Mouse (Mus musculus): ENCODE data around the gene Parm1.

Parm1 gene

DNA sequence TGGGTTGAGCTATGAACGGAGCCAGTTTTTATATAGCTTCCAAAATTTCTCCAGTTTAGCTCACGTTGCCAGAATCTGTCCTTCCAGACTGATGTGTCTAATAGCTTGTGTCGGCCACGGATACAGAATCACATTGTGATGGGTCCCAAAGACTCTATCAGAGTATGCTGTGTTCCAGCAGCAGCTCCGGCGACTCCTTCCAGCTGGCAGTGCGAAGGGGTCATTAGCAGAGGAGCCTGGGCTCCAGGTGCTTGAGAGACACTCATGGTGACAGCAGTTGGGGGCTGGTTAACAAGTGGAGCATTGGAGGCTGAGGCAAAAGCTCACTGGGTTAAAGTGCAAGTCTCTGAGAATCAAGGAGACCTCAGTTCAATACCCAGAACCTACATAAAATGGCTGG lies 61.5 kb downstream of the Parm1 start:
- DNase-seq (ENCODE audit: low spot score): no peak

DNA sequence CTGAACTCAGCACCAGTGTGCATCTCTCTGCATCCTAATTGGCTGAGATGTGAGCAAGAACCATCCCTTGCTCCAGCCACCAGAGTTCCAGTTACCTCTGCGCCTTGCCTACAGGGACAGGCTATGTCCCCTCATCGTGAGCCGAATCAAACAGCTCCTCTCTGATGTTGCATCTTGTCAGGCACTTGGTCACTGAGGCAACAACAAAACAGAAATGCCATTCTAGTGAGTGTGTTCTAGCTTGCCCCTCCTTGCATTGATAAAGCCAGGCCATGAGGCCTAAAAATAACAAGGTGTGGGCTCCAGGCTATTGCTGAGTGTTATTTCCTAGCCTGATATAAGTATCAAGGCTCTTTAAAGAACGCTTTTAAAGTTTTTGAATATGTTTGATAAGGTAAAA lies 64.4 kb downstream of the Parm1 start:
- no peak for DNase-seq (ENCODE audit: low spot score)

DNA sequence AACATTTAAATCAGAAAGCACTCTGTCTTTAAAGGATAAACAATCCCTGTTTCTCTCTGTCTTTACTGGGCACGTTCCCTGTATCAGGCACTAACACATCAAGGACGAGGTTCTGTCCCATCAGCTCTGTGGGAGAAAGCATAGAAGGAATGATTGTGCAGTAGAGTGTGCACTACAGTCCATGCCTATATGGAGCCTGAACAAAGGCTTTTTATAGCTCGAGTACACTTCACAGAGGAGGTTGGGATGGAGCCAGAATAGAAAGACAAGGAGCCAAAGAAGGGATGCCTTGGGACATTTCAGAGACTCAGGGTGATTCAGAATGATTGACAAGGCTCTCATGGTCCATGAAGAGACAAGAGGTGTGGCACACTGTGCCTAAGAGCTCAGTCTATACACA lies 68.8 kb downstream of the Parm1 start:
- DNase-seq (ENCODE audit: low spot score): no peak

DNA sequence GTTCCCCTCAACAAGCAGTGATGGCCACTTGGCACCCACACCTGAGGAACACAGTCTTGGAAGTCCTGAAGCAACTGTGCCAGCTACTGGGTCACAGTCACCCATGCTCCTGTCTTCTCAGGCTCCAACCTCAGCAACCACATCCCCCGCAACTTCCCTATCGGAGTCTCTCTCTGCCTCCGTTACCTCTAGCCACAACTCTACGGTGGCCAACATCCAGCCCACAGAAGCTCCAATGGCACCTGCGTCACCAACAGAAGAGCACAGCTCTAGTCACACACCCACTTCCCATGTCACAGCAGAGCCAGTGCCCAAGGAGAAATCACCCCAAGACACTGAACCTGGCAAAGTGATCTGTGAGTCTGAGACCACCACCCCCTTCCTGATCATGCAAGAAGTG lies 76.7 kb downstream of the Parm1 start:
- DNase-seq (ENCODE audit: low spot score): no peak

DNA sequence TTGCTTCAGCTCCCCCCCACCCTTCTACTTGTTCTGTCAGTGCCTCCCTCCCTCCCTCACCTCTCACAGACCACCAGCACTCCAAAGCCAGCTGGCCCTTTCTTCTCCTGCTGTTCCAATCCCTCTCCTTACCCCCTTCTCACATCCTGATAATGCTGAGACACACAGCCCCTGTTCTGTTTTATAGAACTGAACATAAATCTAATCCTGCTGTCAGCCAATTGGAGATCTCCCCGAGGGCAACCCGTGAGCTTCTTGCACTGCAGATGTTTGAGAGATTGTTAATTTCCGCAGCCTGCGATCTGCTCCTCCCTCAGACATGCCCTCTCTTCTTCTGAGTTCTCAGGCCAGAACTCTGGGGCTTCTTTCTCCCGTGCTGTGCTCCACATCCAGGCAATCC lies 79.8 kb downstream of the Parm1 start:
- DNase-seq (ENCODE audit: low spot score): no peak

DNA sequence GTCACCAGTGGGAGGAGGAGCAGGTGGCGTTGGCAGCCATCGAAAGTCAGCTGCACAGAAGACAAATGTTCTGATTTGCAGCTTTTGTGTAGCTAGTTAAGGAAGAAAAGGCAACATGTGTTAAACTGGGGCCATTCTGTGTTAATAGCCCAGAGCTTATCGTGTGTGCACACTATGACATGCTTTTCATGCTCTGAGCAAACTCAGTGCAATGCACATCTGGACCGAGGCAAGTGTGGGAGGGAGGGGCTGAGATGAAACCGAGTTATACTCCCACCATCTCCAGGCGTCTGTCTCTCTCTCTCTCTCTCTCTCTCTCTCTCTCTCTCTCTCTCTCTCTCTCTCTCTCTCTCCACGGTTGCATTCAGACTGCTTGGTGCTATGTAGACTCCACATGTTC lies 82.4 kb downstream of the Parm1 start:
- no peak for DNase-seq (ENCODE audit: low spot score)

DNA sequence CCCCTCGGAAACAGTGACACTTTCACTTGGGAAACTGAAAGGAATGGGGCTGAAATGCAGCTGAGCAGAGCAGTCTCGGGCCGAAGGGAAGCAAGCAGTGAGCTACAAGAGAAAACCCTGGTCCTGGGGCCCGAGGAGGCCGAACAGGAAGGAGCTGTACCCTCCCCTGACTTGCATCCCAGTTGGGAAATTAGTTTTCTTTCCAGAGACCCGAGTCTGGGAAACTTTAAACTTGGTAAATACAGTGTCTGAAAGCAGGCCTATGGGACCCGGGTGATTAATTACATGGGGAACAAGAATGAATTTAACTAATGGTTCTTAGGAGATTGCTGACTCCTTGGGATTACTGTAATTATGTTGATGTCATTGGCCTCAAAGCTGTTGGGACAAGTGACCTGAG lies 85.9 kb downstream of the Parm1 start:
- DNase-seq (ENCODE audit: low spot score): no peak

DNA sequence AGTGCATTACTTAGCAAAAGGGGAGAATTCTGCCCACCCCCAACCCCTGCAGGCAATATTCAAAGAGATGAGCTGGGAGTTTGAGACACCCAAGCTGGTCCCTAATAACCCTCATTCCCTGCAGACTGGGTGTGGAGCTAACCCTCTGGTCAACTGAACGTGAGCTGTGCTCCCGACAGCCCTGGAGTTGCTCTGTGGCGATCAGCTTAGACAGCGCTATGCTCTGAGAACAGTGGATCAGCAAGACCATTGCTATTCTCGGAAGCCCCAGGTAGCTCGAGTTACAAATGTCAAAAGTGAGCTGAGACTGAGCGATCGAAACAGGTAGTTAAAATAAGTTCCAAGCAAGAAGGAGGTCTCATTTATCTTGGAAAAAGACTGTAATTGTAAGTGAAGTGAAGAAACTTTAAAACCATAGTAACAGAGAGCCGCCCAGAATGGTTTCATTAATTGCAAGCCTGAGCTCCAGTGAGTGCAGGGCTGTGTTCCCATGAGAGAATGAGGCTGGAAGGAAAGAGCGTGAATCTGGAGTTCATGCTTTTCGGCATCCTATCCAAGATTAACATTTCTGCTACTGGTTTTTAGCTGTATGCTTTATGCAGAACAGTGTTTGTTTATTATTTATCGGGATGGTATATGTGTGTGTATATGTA lies 86.5 kb downstream of the Parm1 start:
- DNase-seq (ENCODE audit: low spot score): no peak

DNA sequence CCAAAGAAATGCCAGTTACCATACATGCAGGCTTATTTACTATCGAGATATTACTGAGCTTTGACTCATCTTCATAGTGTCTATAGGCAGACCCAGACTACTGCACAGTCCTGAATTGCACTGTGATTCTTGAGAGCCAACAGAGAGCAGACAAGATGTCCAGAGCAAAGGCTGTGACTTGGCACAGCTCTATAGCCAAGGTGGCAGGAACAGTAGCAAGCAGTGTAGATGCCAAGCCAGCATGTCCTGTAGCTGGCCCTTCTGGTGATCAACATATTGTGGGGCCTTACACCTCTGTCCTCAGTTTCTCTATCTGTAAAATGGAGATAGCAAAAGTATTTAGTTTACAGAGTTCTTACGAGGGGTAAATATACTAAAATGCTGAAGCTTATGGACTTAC lies 89.8 kb downstream of the Parm1 start:
- DNase-seq (ENCODE audit: low spot score): no peak

DNA sequence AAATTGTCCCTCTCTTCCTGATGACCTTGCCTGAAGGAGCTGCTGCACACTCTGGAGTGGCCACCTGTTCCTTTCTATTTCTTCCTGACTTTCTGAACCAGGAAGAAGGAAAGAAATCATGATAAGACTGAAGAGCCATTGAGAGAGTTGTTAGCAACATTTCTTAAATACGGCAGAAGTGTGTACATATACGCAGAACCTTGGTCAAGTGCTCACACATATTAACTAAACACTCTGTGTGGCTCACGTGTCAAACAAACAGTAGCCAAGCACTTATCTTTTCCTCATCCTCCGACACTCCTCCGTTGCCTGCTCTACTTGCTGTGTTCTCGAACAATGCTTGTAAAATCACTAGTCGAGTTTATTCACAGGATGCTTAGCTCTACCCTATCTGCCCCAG lies 90.4 kb downstream of the Parm1 start:
- DNase-seq (ENCODE audit: low spot score): no peak

DNA sequence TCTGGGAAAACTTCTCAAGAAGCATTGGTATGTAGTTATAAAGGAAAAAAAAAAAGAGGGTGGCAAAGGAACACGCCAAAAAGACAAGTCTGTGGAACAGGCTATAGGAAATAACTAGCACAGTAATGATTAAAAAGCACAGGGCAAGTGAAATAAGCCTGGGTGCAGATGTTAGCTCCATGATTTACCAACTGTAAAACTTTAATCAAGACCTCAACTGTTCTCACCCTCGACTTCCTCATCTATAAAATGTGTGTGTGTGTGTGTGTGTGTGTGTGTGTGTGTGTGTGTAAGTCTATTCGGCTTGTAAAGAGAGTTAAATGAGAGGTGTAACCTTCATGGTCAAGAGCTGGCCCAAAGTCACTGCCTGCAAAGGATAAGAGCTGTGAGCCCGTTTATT lies 91.6 kb downstream of the Parm1 start:
- no peak for DNase-seq (ENCODE audit: low spot score)

DNA sequence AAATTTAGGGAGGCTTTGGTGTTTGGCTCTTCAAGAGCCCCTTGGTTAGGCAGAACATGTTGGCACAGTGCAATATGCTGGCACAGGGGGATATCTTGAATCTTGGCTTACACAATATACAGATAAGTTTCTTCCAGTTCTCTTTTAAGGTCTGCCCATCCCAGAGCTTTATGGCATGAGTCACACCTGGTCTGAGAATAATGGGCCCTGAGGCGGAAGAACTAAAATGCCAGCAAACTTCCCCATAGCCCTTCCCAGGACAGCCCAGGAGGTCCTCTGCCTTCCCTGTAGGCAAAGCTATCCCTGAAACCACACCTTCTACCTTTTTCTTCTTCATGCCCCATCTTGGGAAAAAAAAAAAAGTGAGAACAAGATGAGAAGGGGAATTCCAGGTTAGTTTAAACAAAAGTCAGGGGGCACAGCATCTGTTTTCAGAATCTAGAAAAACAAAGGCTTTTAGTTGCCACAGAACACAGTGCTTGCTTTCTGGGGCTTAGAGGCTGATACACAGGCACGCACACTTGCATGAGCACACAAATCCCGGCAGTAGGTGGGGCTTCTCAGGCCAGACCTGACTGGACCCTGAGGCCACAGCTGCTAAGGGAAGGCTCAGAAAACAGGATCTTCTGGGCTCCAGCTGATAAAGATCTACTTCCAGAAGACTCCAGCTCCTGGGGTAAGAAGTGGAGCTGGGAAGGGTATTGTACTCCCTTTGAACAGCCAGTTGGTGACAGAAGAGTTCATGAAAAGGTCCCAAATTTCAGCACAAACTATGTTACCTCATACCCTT lies 92.3 kb downstream of the Parm1 start:
- DNase-seq (ENCODE audit: low spot score): no peak

DNA sequence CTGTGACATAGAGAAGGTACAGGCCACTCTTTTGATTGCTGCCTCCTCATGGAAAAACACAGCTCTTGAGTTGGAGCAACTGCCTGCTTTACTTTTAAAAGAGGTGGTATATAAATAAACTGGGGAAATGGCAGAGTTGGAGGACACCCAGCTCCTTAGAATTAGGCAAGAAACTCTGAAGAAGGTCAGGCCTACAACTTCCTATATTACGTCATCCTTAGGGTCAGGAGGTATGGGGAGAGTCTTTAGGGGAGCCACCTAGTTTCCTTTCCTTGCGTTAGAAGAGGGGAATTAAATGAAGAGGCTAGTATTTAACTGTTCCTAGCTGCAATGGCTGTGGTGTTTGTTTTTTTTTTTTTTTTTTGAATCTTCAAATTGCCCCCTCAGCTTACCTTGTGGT lies 93.1 kb downstream of the Parm1 start:
- no peak for DNase-seq (ENCODE audit: low spot score)

DNA sequence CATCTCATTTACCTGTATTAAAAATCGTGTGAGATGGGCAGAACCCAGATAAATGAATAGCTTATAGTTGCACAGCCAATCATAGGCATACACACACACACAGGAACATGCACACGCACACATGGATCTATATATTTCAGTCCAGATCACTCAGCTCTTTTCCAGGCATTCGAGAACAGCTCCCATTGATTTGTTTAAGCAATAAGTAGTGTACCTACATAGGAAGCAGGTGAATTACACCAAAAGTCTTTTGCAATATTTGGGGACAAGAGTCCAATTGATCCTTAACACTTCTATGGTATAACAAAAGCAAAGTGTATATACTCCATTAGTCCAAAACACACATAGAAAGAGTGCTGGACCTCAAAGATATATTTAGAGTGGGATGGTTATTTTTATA lies 94.2 kb downstream of the Parm1 start:
- no peak for DNase-seq (ENCODE audit: low spot score)

DNA sequence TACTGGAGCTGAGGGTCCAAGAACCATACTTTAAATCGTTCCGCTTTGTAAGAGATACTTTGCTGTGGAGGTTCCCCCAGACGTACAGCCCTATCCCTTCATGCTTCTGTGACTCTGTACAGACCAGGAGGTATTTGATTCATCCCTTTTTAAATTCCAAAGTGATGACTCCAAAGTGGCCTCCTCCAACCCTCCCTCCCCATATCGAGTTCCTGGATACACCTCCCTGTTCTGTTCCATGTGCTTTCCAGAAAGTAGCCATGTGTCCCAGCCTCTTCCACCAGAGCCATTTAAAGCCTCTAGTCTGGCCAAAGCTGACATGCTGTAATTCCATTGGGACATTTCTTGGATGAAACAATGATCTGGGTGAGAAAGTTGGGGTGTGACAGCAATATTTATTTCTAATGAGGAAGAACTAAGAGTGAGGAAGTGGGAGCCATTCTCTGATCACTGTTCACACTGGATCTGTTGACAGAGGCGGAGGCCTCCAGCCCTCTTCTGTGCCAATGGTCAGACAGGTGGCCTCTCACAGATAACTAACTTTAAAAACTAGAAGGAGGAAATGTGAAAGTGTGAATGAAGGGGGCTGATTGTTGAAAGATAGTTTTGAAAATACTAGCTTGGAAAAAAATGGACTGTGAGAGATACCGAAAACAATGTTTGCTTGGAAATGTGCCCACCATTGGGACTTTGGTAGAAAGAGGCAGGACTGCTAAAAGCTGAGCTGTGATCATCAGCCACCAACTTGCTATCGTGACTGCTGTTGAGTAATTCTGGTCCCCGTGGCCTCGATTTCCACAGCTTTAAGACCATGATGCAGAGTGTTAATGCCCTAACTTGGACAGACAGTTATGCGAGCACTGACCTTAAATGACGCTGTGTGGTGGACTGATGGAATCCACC lies 100.2 kb downstream of the Parm1 start:
- DNase-seq (ENCODE audit: low spot score): no peak

DNA sequence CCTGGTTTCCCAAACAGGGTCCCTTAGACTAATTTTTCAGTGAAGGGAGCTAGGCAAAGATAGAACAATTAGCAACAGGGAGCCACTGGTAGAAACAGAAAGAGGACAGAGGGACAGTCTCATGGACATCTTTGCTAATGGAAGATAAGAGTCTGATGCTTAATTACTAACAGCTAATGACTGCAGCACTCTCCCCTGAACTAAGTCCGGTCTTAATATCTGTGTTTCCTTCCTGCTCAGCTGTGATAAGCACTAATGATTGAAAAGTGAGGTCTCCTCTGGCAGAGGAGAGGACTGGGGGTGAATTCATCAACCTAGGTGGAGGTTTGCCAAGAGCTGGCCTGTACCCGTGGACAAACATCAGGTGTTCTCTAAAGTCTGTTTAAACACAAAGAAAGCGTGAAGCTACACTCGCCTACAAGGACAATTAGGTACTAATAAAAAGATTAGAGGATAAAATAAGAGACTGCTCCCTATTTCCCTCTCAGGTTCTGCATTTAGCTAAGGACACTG lies 101.3 kb downstream of the Parm1 start:
- DNase-seq (ENCODE audit: low spot score): no peak

DNA sequence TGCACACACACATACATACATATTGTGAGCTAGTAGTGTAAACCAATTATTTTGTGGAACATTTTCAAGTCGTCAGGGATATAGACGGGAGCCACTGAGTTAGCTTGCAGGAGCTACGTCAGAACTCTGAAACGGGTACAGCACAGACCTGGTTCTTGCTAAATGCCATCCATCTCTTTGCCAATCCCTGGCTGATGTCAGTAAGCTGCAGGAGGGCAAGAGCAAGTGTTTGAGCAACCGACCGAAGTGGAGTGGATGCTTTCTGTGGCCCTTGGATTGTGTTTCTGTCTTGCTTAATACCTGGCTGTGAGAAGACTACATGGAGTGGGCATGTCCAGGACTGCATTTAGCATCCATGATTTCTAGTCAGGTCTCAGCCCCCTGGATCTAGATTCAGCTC lies 103.8 kb downstream of the Parm1 start:
- DNase-seq (ENCODE audit: low spot score): no peak

DNA sequence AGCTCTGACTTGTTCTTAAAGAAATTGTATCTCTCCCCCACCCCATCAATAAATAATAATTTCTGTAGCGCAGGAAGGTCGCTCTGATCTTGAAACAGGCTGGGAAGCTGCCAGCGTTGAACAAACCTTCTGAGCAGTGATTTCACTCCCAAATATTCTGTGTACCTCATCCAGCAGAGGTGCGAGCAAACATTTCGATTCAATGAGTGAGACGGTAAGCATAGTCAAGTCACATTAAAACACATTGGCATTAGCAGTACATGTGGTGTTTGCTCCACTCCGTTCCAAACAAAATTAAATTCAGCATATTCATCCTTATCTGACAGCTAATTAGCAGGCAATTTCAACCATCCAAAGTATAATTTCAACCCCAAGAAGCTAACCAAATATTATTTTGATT lies 109.4 kb downstream of the Parm1 start:
- DNase-seq (ENCODE audit: low spot score): no peak

DNA sequence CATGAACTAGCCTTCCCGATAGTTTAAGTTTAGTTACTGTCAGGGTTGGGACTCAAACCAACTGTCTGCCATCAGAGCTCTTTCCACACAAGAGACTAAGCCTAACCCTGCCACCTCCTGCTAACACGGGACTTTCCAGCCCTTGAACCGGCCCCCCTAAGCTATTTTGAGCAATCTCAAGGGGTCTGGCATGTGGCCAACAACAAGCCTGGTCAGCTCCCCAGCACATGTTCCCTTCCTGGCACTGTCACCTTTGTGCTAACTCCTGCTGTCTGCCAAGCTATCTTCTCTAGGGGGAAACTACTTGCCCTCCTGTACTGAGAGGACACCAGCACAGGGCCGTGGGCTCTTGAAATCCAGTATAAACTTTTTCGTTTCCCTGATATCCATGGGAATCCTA lies 112.1 kb downstream of the Parm1 start:
- no peak for DNase-seq (ENCODE audit: low spot score)

DNA sequence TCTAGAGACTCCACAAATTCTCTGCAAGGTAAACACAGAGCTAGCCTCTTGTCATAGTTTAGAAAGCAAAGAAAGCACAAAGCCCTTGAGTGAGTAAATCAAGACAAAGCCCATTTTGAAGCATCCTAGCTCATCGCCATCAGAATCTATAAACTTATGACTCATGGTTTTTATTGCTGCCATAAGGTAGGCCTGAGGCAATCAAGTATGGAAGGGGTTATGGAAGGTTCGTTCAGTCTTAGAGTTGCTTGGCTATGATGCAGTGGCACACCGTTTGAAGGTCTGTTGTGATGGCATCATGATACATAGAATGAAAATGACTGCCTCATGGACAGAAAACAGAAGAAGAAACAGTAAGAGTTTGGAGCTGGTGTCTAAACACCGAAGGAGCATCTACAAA lies 133.9 kb downstream of the Parm1 start:
- DNase-seq (ENCODE audit: low spot score): no peak

DNA sequence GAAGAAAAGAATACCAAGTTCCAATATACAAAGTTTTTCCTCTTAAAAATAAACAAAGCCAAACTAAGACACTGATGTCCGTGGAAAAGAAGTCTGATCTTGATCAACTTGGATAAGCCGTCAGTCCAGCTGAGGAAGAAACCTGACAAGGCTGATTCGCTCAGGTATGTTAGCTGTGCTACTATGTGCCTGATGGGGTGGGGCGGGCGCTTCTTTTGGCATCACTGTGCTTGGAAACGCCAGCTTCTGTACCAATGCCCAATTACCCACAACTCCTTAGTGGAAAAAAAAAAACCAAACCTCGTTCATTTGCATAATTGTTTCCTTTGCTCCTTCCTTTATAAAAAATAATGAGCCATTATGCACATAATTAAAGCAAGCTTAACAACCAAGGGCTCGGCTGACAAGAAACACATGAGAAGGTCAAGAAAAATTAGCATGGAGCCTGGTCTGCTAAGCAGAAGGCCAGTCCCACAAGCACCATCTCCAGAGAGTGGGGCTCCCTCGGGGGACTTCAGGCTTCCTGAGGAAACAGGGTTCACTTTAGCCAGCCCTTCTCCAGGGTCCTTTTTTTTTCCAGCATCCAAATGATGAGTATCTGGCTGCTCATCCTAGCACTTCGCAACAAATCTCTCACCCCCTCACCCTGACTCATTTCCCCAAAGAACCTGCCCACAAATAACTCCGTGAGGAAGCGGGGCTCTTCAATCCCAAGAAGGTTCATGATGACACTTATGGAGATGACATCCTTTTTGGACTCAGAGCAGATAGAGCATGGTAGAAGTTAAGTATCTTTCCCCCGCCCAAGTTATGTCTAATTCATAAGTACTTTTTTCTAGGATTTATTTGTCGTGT lies 135.9 kb downstream of the Parm1 start:
- DNase-seq (ENCODE audit: low spot score): no peak

Measured in layer of hippocampus, adult 9-10 months (tissue).